Mouse (Mus musculus): ENCODE data around the gene Bag5. TPM values are rescaled to one million over a fixed set of nuclear protein-coding genes. Genes with fewer than 3 reads are reported as not detected.

The Bag5 gene
- polyA plus RNA-seq, 1 experiment from 2014 or later = 57.6 TPM

Other genes with a start within 250 kb of the Bag5 start
- 1.6 TPM in 2 replicates for gene Gm266, start 227.4 kb downstream of the Bag5 start, polyA plus RNA-seq (2015; fragmentation: Nextera tagmentation; extraction: Ambion mirVana)
- gene Eif5, start 175.2 kb downstream of the Bag5 start, polyA plus RNA-seq (2015; fragmentation: Nextera tagmentation; extraction: Ambion mirVana) = 552 and 587 TPM in 2 replicates
- 53.1 and 61.5 TPM in 2 replicates for gene Mark3, start 138.7 kb downstream of the Bag5 start, polyA plus RNA-seq (2015; fragmentation: Nextera tagmentation; extraction: Ambion mirVana)
- 1,774 and 1,823 TPM in 2 replicates for gene Ckb, start 40.9 kb downstream of the Bag5 start, polyA plus RNA-seq (2015; fragmentation: Nextera tagmentation; extraction: Ambion mirVana)
- 7.2 and 8.5 TPM in 2 replicates for gene Trmt61a, start 35.2 kb downstream of the Bag5 start, polyA plus RNA-seq (2015; fragmentation: Nextera tagmentation; extraction: Ambion mirVana)
- 52.0 and 59.1 TPM in 2 replicates for gene Apopt1, start within 50 bp of the Bag5 start, polyA plus RNA-seq (2015; fragmentation: Nextera tagmentation; extraction: Ambion mirVana)
- 593 and 603 TPM in 2 replicates for gene Klc1, start 45.6 kb upstream of the Bag5 start, polyA plus RNA-seq (2015; fragmentation: Nextera tagmentation; extraction: Ambion mirVana)
- gene Xrcc3, start 100.6 kb upstream of the Bag5 start, polyA plus RNA-seq (2015; fragmentation: Nextera tagmentation; extraction: Ambion mirVana) = 2.6 and 2.8 TPM in 2 replicates
- gene Zfyve21, start 100.9 kb upstream of the Bag5 start, polyA plus RNA-seq (2015; fragmentation: Nextera tagmentation; extraction: Ambion mirVana) = 41.4 and 50.1 TPM in 2 replicates
- 24.1 and 26.9 TPM in 2 replicates for gene Ppp1r13b, start 194.9 kb upstream of the Bag5 start, polyA plus RNA-seq (2015; fragmentation: Nextera tagmentation; extraction: Ambion mirVana)